Mouse (Mus musculus): ENCODE results near the gene Cish. TPM values are rescaled to one million over a fixed set of nuclear protein-coding genes. Genes with fewer than 3 reads are reported as not detected.
A peak's percentile ranks its signal among the peaks of the same experiment; 100 is the strongest.

The Cish gene
- 10 to 100 TPM; 17.8 to 22.5 TPM for total RNA-seq (2021)
- long read RNA-seq, experiment 1, partial matches to known transcripts: 0 of 5 reads
- long read RNA-seq, experiment 1, other reads (novel, unspliced or antisense): 5 of 5 reads
- long read RNA-seq, experiment 2, transcript Cish-201 (3 exons, 2,850 nt): major isoform, 8 of 12 reads
- long read RNA-seq, experiment 2, partial matches to known transcripts: 3 of 12 reads
- long read RNA-seq, experiment 2, other reads (novel, unspliced or antisense): 0 of 12 reads

DNA sequence AAGGTAGTCTGAATTCAATTTTAAA is at the start of gene Cish:
Cish (plus strand) TSS at position 11 of the 25 bp plus-strand sequence.
- no peak for DNase-seq (ENCODE audit: low spot score in 2 of 2)

DNA sequence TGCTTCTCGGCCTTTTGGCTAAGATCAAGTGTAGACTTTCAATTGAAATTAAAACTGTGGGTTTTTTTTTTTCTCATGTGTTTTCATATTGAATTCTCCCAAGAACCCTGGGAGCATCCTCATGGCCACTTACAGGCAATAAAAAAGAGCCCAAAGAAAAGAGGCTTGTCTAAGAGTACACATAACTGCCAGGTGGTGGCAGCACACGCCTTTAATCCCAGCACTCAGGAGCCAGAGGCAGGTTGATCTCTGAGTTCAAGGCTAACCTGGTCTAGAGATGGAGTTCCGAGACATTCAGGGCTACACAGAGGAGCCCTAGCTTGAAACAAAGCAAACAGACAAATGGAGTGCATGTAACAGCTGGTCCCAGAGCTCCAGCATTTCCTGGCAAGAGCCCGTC is 49.7 kb upstream of the Cish start:
- no peak for DNase-seq (ENCODE audit: low spot score in 2 of 2)

DNA sequence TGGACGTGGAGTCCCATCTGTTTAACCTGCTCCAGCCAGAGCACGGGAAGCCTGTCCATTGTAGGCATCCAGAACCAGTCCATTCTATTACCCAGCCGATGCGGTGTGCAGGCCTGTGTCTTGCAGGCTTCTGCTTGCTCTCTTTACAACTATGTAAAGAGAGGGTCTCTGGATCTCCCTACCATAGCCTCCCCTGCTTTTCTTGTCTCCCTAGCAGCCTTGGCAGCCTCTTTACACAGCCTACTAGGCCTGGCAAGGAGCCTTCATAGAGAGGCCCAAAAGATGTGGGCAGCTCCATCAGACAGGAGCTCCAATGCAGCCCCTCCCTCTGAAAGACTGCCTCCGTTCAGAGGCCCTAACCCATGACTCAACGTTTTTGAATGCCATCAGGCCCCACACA is 46.7 kb upstream of the Cish start:
- no peak for DNase-seq (ENCODE audit: low spot score in 2 of 2)

DNA sequence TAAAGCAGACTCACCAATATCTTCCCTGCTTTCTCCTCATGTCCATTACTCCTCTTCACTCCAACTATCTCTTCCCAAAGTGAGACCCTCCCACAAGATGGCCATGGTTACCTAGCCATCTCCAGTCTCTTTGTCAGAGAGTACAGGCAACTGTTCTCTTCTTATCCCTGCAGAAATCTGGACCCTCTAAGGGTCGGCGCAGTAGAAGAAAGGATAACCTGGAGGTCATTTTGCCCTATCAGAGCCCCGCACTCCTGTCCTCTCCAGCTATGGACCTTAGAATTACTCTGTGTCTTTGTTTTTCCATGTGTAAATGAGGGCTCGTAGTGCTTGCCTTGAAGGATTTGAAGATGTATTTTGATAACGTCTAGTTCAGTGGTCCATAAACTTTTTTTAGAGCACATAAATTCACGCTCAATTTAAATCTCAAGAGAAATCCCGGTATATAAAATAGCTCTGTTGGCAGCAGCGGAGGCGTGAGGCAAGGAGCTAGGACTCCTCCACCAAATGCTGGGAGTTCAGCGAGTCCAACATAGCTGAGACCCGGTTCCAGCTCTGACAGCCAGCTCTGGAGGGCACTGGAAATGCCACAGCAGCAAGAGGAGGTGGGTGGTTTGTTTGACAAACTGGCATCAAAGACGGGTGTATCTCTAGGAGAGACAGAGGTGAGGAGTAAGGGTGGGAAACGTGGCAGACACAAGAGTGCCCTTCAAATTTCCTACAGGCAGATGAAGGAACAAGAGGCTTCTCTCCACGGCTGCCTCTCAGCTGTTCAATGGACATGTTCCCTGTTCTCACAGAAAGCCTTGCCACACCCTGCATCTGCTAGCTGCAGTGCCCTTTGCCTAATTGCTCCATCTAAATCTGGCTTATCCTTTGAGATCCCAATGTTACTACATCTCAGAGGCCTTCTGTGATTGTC is 45.1 kb upstream of the Cish start:
- no peak for DNase-seq (ENCODE audit: low spot score in 2 of 2)

- DNase-seq (ENCODE audit: low spot score in 2 of 2): no peak
Observed at GRCm38 (mm10) chr9:107252164-107252563, 43.7 kb upstream of the Cish start.

- no peak for DNase-seq (ENCODE audit: low spot score in 2 of 2)
Observed at GRCm38 (mm10) chr9:107254476-107254875, 41.4 kb upstream of the Cish start.

GRCm38 (mm10) chr9:107254925-107255324 is 40.9 kb upstream of the Cish start:
- DNase-seq (ENCODE audit: low spot score in 2 of 2): no peak

DNA sequence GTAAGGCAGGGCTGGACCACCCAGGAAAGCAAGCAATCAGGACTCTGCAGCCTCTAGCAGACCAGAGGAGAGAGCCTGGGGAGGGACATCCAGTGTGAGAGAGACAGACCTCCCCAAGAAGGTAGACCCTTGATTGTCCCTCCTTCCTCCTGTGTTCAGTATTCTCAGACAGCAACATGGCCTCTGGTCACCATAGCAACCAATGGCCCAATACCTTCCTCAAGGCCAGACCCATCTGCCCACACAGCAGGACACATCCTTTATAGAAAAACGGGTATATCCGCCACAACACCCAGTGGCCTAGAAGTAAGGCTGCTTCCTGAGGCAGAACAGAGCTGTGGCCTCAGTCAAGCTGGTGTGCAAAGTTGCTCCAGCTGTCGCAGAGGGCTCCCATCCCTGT is 40.2 kb upstream of the Cish start:
- no peak for DNase-seq (ENCODE audit: low spot score in 2 of 2)

- no peak for DNase-seq (ENCODE audit: low spot score in 2 of 2)
Observed at GRCm38 (mm10) chr9:107259571-107259970, 36.3 kb upstream of the Cish start.

DNA sequence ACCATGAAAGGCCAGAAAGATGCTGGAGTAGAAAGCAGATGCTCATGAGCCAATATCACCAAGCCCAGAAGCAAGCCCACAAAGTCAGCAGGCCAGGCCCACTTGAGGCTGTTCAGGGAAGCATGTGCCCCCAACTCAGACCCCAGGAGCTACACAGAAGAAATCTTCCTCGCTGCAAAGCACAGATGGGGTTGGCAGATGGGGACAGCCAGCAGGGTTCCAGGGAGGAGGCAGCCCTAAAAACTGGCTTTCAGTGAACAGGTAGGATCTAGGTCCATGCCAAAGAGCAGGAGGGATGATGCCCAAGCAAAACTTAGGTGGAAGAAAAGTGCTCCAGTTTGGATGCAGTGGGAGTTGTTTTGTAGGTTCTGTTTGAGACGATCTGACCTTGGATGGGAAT is 35.4 kb upstream of the Cish start:
- DNase-seq (ENCODE audit: low spot score in 2 of 2): no peak

DNA sequence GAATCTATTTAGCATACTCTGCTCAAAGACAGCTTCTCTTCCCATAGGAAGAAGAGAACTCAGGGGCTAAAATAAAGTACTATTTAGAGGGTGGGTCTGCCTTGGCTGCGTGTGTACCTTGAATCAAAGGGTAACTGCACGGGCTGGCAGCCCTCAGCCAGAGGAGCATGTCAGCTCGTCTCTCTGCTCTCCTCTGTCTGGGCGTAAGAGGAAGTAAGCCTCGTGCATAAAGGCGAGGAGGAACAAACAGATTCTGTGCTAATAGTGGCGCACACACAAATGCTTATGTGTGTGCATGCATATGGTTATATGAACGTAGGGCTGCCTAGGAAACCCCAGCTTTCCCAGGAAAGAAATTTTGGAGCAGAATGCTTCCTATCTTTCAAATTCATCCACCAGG is 35.0 kb upstream of the Cish start:
- DNase-seq (ENCODE audit: low spot score in 2 of 2): no peak

DNA sequence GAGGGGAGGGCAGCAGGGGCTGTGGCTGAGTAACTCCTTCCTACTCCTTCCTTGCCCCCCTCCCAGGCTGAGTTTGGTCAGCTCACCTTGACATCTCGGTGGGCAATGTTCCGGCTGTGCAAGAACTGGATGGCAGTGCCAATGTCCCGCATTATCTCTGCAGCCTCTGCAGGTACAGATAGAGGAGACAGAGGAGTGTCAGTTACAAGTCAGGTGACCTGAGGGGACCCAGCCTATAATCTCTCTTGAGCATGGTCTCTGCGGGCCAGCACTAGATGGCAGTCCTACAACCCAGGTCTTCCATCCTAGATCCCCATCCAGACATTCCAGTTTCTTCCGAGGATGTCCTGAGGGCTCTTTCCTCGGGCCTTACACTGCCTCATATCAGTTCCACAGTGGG is 34.0 kb upstream of the Cish start:
- no peak for DNase-seq (ENCODE audit: low spot score in 2 of 2)

- no peak for DNase-seq (ENCODE audit: low spot score in 2 of 2)
Observed at GRCm38 (mm10) chr9:107262375-107262774, 33.5 kb upstream of the Cish start.

GRCm38 (mm10) chr9:107263912-107264311 is 31.9 kb upstream of the Cish start:
- DNase-seq (ENCODE audit: low spot score in 2 of 2): peak in 1 of 2 experiments; percentile 26

GRCm38 (mm10) chr9:107264731-107265130 is 31.1 kb upstream of the Cish start:
- DNase-seq (ENCODE audit: low spot score in 2 of 2): no peak

DNA sequence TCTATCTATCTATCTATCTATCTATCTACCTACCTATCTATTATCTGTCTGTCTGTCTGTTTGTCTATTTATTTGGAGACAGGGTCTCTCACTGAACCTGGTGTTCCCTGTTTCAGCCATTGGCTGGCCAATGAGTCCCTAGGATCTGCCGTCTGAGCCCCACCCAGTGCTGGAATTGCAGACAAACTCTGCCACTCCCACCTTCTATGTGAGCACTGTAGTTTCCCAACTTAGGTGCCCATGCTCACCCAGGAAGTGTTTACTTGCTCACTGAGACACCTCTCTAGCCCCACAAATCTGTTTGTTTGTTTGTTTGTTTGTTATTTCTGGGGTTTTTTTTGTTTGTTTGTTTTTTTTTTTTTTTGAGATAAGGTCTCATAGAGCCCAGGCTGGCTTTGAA is 28.8 kb upstream of the Cish start:
- DNase-seq (ENCODE audit: low spot score in 2 of 2): no peak

DNA sequence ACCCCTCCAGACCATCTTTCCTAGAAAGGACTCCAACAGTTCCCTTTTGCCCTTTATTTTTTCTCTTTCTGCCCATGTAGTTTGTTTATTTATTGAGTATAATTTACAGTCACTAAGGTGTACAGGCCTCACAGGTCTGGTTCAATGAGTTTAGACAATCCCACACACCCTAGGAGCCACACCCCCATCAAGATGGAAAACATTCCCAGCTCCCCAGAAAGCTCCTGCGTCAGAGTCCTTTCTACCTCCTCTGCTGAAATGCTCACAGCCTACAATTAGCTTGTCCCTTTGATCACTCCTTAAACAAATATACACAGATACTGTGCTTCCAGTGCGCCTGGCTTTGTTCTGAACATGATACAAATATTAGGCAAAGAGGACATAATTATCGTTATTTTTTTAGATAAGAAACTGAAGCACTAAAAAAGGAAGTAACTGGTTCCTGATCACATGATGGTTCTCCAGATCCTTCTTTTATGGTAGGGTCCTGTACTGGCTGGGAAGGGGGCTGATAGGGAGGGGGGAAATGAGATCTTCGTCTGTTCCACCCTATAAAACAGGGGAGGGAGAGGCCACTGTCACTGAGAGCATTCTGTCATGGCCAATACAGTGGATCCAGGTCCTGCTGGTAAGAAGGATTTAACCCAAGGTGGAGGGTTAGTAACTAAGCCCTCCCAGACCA is 28.0 kb upstream of the Cish start:
- no peak for DNase-seq (ENCODE audit: low spot score in 2 of 2)

DNA sequence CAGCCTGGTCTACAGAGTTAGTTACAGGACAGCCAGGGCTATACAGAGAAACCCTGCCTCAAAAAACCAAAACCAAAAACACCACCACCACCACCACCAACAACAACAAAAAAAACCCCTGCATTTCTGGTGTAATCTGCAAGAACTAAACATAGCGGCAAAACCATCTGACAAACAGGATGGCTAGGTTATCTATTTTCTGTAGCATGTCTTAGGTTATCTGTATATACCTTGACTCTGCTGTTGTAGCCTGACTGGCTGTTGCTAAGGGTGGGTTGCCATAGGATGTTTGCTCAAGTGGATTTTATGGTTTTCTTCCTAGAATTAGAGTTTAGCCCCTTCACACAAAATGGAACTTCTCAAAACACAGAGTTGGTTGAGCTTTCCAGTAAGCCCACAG is 26.1 kb upstream of the Cish start:
- DNase-seq (ENCODE audit: low spot score in 2 of 2): no peak

GRCm38 (mm10) chr9:107271177-107271938 is 24.5 kb upstream of the Cish start:
- DNase-seq (ENCODE audit: low spot score in 2 of 2): no peak

GRCm38 (mm10) chr9:107272284-107272683 is 23.5 kb upstream of the Cish start:
- DNase-seq (ENCODE audit: low spot score in 2 of 2): no peak

GRCm38 (mm10) chr9:107273184-107273583 is 22.6 kb upstream of the Cish start:
- no peak for DNase-seq (ENCODE audit: low spot score in 2 of 2)

DNA sequence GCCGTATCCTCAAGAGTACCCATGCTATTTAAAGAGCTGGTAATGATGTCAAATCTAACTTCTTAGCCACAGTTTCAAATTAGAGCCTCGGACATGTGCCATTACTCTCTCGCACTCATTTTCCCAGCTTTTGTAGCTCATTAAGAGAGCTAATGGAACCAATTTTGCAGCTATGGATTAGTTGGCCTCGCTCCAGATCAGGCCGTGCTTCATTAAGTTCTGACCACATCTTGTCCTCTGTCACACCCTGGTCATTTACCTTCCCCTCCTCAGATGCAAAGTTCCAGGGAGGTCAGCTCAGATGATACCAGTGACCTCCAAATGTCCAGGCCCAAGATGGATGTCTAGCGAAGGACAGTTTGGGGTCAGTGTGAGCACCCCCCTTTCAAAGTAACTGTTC is 21.1 kb upstream of the Cish start:
- DNase-seq (ENCODE audit: low spot score in 2 of 2): no peak
